Mouse (Mus musculus) bone marrow macrophage, adult 2 months (primary cell): ENCODE results near the gene Serinc5.

Experiments
- CTCF ChIP-seq: IDR thresholded peaks from 2 replicates; pipeline ENCODE4 v1.5.1; 2012; ENCODE audit warnings: low read depth, mild to moderate bottlenecking, low read length, moderate library complexity
- POLR2A ChIP-seq: IDR thresholded peaks from 2 replicates; pipeline ENCODE4 v1.6.1; 2012; ENCODE audit warnings: mild to moderate bottlenecking, low read depth, low read length, borderline replicate concordance

DNA sequence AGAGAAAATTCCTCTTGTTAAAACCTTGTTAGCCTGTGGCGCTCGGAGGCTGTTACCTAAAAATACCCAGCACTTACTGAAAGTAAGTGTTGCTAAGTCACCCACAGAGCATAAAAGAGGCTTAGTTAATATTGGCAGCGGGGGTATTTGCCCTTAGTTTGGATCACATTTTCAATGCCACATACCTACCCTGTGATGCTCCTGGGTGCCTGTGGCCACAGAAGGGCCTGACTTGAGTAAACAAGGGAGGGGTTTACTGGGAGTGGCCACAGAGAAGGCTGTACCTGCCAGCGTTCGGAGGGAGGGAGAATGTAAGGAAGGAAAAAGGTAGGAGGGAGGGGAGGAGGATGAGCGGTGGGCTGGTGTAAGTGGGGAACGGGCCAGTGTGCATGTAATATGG, 68.8 kb downstream of the Serinc5 start:
- TF ChIP-seq CTCF (no peak), POLR2A (no peak)
